Mouse (Mus musculus): ENCODE measurements around the gene Ahcyl1. TPM values are rescaled to one million over a fixed set of nuclear protein-coding genes. Genes with fewer than 3 reads are reported as not detected.
A peak's percentile ranks its signal among the peaks of the same experiment; 100 is the strongest.
"Not testable (repeated sequence)": the region's sequence is repeated elsewhere in the genome, so short reads cannot be mapped to it uniquely, and the experiment has no call there.

Gene Ahcyl1
- total RNA-seq (2015; ENCODE audit: low replicate concordance) (18.2 and 21.7 TPM in 2 replicates), total RNA-seq (2017; ENCODE audit: low replicate concordance) (9.2 and 20.1 TPM in 2 replicates)

GRCm38 (mm10) chr3:107695948-107696881, at the start of gene Ahcyl1:
Gene Ahcyl1 (minus strand): TSS chr3:107696560.
- ATAC-seq (replicated peaks; ENCODE audit: low FRiP score, poor library complexity, severe bottlenecking): peak; percentile 98

- ATAC-seq (replicated peaks; ENCODE audit: low FRiP score, poor library complexity, severe bottlenecking): no peak
These were observed 49.7 kb upstream of the Ahcyl1 start for GRCm38 (mm10) chr3:107746026-107746425.

GRCm38 (mm10) chr3:107743650-107744049, 47.3 kb upstream of the Ahcyl1 start:
- ATAC-seq (replicated peaks; ENCODE audit: low FRiP score, poor library complexity, severe bottlenecking): no peak

GRCm38 (mm10) chr3:107743107-107743506, 46.7 kb upstream of the Ahcyl1 start:
- ATAC-seq (replicated peaks; ENCODE audit: low FRiP score, poor library complexity, severe bottlenecking): no peak

GRCm38 (mm10) chr3:107742071-107742710, 45.8 kb upstream of the Ahcyl1 start:
- no peak for ATAC-seq (replicated peaks; ENCODE audit: low FRiP score, poor library complexity, severe bottlenecking)

- ATAC-seq (replicated peaks; ENCODE audit: low FRiP score, poor library complexity, severe bottlenecking): no peak
These were observed 45.0 kb upstream of the Ahcyl1 start for GRCm38 (mm10) chr3:107741387-107741786.

GRCm38 (mm10) chr3:107740578-107741207, 44.3 kb upstream of the Ahcyl1 start:
- ATAC-seq (replicated peaks; ENCODE audit: low FRiP score, poor library complexity, severe bottlenecking): no peak

GRCm38 (mm10) chr3:107739966-107740365, 43.6 kb upstream of the Ahcyl1 start:
- no peak for ATAC-seq (replicated peaks; ENCODE audit: low FRiP score, poor library complexity, severe bottlenecking)

- no peak for ATAC-seq (replicated peaks; ENCODE audit: low FRiP score, poor library complexity, severe bottlenecking)
These were observed 43.1 kb upstream of the Ahcyl1 start for GRCm38 (mm10) chr3:107739456-107739855.

GRCm38 (mm10) chr3:107738620-107739019, 42.3 kb upstream of the Ahcyl1 start:
- no peak for ATAC-seq (replicated peaks; ENCODE audit: low FRiP score, poor library complexity, severe bottlenecking)

- ATAC-seq (replicated peaks; ENCODE audit: low FRiP score, poor library complexity, severe bottlenecking): no peak
These were observed 41.3 kb upstream of the Ahcyl1 start for GRCm38 (mm10) chr3:107737609-107738190.

GRCm38 (mm10) chr3:107735620-107736019, 39.3 kb upstream of the Ahcyl1 start:
- ATAC-seq (replicated peaks; ENCODE audit: low FRiP score, poor library complexity, severe bottlenecking): not testable (repeated sequence)

- ATAC-seq (replicated peaks; ENCODE audit: low FRiP score, poor library complexity, severe bottlenecking): no peak
These were observed 37.0 kb upstream of the Ahcyl1 start for GRCm38 (mm10) chr3:107733329-107733728.

- no peak for ATAC-seq (replicated peaks; ENCODE audit: low FRiP score, poor library complexity, severe bottlenecking)
These were observed 33.9 kb upstream of the Ahcyl1 start for GRCm38 (mm10) chr3:107730236-107730635.

GRCm38 (mm10) chr3:107728509-107728908, 32.1 kb upstream of the Ahcyl1 start:
- ATAC-seq (replicated peaks; ENCODE audit: low FRiP score, poor library complexity, severe bottlenecking): no peak

GRCm38 (mm10) chr3:107715971-107716370, 19.6 kb upstream of the Ahcyl1 start:
- no peak for ATAC-seq (replicated peaks; ENCODE audit: low FRiP score, poor library complexity, severe bottlenecking)

GRCm38 (mm10) chr3:107714276-107714933, 18.0 kb upstream of the Ahcyl1 start:
- no peak for ATAC-seq (replicated peaks; ENCODE audit: low FRiP score, poor library complexity, severe bottlenecking)

- no peak for ATAC-seq (replicated peaks; ENCODE audit: low FRiP score, poor library complexity, severe bottlenecking)
These were observed 15.7 kb upstream of the Ahcyl1 start for GRCm38 (mm10) chr3:107712081-107712480.

GRCm38 (mm10) chr3:107709156-107709555, 12.8 kb upstream of the Ahcyl1 start:
- no peak for ATAC-seq (replicated peaks; ENCODE audit: low FRiP score, poor library complexity, severe bottlenecking)

GRCm38 (mm10) chr3:107707239-107707638, 10.9 kb upstream of the Ahcyl1 start:
- no peak for ATAC-seq (replicated peaks; ENCODE audit: low FRiP score, poor library complexity, severe bottlenecking)

All from erythroblast, adult 5-6 weeks (primary cell).